Mouse (Mus musculus): Measurements from ENCODE around the gene Rftn1. TPM values are rescaled to one million over a fixed set of nuclear protein-coding genes. Genes with fewer than 3 reads are reported as not detected.

The Rftn1 gene
- total and polyA plus RNA-seq, 3 experiments = 52.5 to 80.6 (median 60.5) TPM

- dilution Hi-C loops (cut with MboI; ENCODE audit: extremely low pct_ligation_motif_present, extremely low pct_unique_long_range_greater_than_20kb, low sequenced_read_pairs) = no loop called here
- no peak for DNase-seq (ENCODE audit: extremely low read depth)
Observed at GRCm38 (mm10) chr17:50127045-50127813, 63.2 kb downstream of the Rftn1 start.

GRCm38 (mm10) chr17:50126545-50126944 lies 63.9 kb downstream of the Rftn1 start:
- peaks cover 16 to 97% of the 10 kb centered on the region in 2 experiments for H3K4me1 ChIP-seq (ENCODE audit: control insufficient read depth in 1 of 2, insufficient read depth in 2 of 2)
- H3K27me3 ChIP-seq (replicated peaks) = no peaks in the 10 kb centered on the region
- H3K4me2 ChIP-seq (ENCODE audit: insufficient read depth, low read depth, poor library complexity, severe bottlenecking) = no peak overlapping the region
- dilution Hi-C loops (cut with MboI; ENCODE audit: extremely low pct_ligation_motif_present, extremely low pct_unique_long_range_greater_than_20kb, low sequenced_read_pairs) = no loop called here
- no peak for DNase-seq (ENCODE audit: extremely low read depth)
- no peak overlapping the region for H3K4me3 ChIP-seq (replicated peaks in 1 of 3; ENCODE audit: low read depth in 2 of 3, low read length in 2 of 3, poor library complexity in 1 of 3)
- no peak overlapping the region for H3K9ac ChIP-seq (ENCODE audit: insufficient read depth, low read depth)
- peaks cover 72 to 98% of the 10 kb centered on the region in 2 experiments for H3K36me3 ChIP-seq (replicated peaks in 1 of 2; ENCODE audit: control insufficient read depth in 1 of 2, insufficient read depth in 1 of 2, low read length in 1 of 2)
- TF ChIP-seq JUND (conservative IDR thresholded peaks at IDR 0.05; ENCODE audit: low read depth, low read length) = no peak
- no peak for TF ChIP-seq PAX5 (IDR thresholded peaks at IDR 0.05; ENCODE audit: low read length)
- no peak for TF ChIP-seq MXI1 (IDR thresholded peaks at IDR 0.05; ENCODE audit: low read depth, low read length)
- in situ Hi-C loops (cut with MboI; ENCODE audit: low pct_ligation_motif_present, low pct_unique_long_range_greater_than_20kb, low sequenced_read_pairs) = no loop called here
- H3K9me3 ChIP-seq (replicated peaks; ENCODE audit: low read length) = no peaks in the 10 kb centered on the region
- H3K79me2 ChIP-seq (replicated peaks; ENCODE audit: control insufficient read depth, extremely low read depth, insufficient read depth, poor library complexity, severe bottlenecking) = peaks cover 99% of the 10 kb centered on the region
- H3K27ac ChIP-seq (ENCODE audit: insufficient read depth, low read depth) = no peak overlapping the region

More at GRCm38 (mm10) chr17:50127045-50127813, 63.2 kb downstream of the Rftn1 start:
- no peaks in the 10 kb centered on the region for H3K9me3 ChIP-seq (replicated peaks; ENCODE audit: low read length)
- H3K79me2 ChIP-seq (replicated peaks; ENCODE audit: control insufficient read depth, extremely low read depth, insufficient read depth, poor library complexity, severe bottlenecking) = peaks cover 99% of the 10 kb centered on the region
- H3K9ac ChIP-seq (ENCODE audit: insufficient read depth, low read depth) = no peak overlapping the region
- in situ Hi-C loops (cut with MboI; ENCODE audit: low pct_ligation_motif_present, low pct_unique_long_range_greater_than_20kb, low sequenced_read_pairs) = no loop called here
- H3K36me3 ChIP-seq (replicated peaks in 1 of 2; ENCODE audit: control insufficient read depth in 1 of 2, insufficient read depth in 1 of 2, low read length in 1 of 2) = peaks cover 66 to 98% of the 10 kb centered on the region in 2 experiments
- peaks cover 13 to 94% of the 10 kb centered on the region in 2 experiments for H3K4me1 ChIP-seq (ENCODE audit: control insufficient read depth in 1 of 2, insufficient read depth in 2 of 2)
- H3K27ac ChIP-seq (ENCODE audit: insufficient read depth, low read depth) = peak overlapping the region; percentile 35; the same call in 1 of the 2 replicates
- no peak overlapping the region for H3K4me3 ChIP-seq (replicated peaks in 1 of 3; ENCODE audit: low read depth in 2 of 3, low read length in 2 of 3, poor library complexity in 1 of 3)
- no peaks in the 10 kb centered on the region for H3K27me3 ChIP-seq (replicated peaks)
- peak; percentile 24; the same call in 1 of the 2 replicates for TF ChIP-seq ZKSCAN1 (IDR thresholded peaks at IDR 0.05; ENCODE audit: borderline replicate concordance, low read depth, low read length)
- no peak for TF ChIP-seq CHD1 (IDR thresholded peaks at IDR 0.05; ENCODE audit: low read depth, low read length)
- TF ChIP-seq TBP (conservative IDR thresholded peaks at IDR 0.05; ENCODE audit: low read depth, low read length) = no peak
- no peak for TF ChIP-seq PAX5 (IDR thresholded peaks at IDR 0.05; ENCODE audit: low read length)
- TF ChIP-seq RAD21 (IDR thresholded peaks at IDR 0.05; ENCODE audit: low read depth, low read length) = no peak
- no peak overlapping the region for H3K4me2 ChIP-seq (ENCODE audit: insufficient read depth, low read depth, poor library complexity, severe bottlenecking)

- TF ChIP-seq POLR2AphosphoS2 (IDR thresholded peaks at IDR 0.05; ENCODE audit: low read depth, low read length) (peak; percentile 25; the same call in 1 of the 2 replicates), POLR2A (IDR thresholded peaks at IDR 0.05; ENCODE audit: low read depth, low read length) (0 out of 2 replicates have a peak, but pooled peaks have one; percentile 21), EP300 (IDR thresholded peaks at IDR 0.05; ENCODE audit: low read length) (no peak)
- no peak overlapping the region for H3K4me3 ChIP-seq (replicated peaks in 1 of 3; ENCODE audit: low read depth in 2 of 3, low read length in 2 of 3, poor library complexity in 1 of 3)
- dilution Hi-C loops (cut with MboI; ENCODE audit: extremely low pct_ligation_motif_present, extremely low pct_unique_long_range_greater_than_20kb, low sequenced_read_pairs) (no loop called here), in situ Hi-C loops (cut with MboI; ENCODE audit: low pct_ligation_motif_present, low pct_unique_long_range_greater_than_20kb, low sequenced_read_pairs) (no loop called here)
- 0 out of 2 replicates have a peak overlapping the region, but pooled peaks have one; percentile 2 for H3K27ac ChIP-seq (ENCODE audit: insufficient read depth, low read depth)
- peaks cover 16 to 99% of the 10 kb centered on the region in 2 experiments for H3K4me1 ChIP-seq (ENCODE audit: control insufficient read depth in 1 of 2, insufficient read depth in 2 of 2)
- H3K36me3 ChIP-seq (replicated peaks in 1 of 2; ENCODE audit: control insufficient read depth in 1 of 2, insufficient read depth in 1 of 2, low read length in 1 of 2) = peaks cover 79 to 99% of the 10 kb centered on the region in 2 experiments
- no peaks in the 10 kb centered on the region for H3K27me3 ChIP-seq (replicated peaks)
- no peak overlapping the region for H3K4me2 ChIP-seq (ENCODE audit: insufficient read depth, low read depth, poor library complexity, severe bottlenecking)
- peaks cover 97% of the 10 kb centered on the region for H3K79me2 ChIP-seq (replicated peaks; ENCODE audit: control insufficient read depth, extremely low read depth, insufficient read depth, poor library complexity, severe bottlenecking)
- no peak overlapping the region for H3K9ac ChIP-seq (ENCODE audit: insufficient read depth, low read depth)
- no peaks in the 10 kb centered on the region for H3K9me3 ChIP-seq (replicated peaks; ENCODE audit: low read length)
- no peak for DNase-seq (ENCODE audit: extremely low read depth)
Observed at GRCm38 (mm10) chr17:50125900-50126299, 64.6 kb downstream of the Rftn1 start.
